Mouse (Mus musculus): ENCODE results near the gene Gpkow.
"Not testable (repeated sequence)": the region's sequence is repeated elsewhere in the genome, so short reads cannot be mapped to it uniquely, and the experiment has no call there.

Gene Gpkow

DNA sequence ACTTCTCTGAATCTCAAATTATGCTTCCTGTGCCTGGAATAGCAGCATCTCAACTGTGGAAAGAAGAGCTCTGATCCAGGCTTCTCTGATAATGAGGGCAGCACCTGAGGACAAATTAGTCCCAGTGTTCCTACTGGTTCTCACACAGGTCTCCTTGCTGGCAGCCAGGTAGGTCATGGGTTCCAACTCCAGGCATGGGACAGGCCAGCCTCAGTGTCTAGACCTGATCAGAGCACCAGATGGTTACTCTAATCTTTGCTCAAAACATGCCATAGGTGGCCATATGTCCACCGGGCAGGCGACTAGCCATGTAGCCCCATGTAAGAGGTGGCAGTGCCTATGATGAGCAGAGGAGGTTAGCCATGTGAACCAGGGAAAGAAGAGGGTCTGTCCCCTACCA is 8.6 kb upstream of the Gpkow start:
- DNase-seq (ENCODE audit: low read depth, low spot score): no peak

DNA sequence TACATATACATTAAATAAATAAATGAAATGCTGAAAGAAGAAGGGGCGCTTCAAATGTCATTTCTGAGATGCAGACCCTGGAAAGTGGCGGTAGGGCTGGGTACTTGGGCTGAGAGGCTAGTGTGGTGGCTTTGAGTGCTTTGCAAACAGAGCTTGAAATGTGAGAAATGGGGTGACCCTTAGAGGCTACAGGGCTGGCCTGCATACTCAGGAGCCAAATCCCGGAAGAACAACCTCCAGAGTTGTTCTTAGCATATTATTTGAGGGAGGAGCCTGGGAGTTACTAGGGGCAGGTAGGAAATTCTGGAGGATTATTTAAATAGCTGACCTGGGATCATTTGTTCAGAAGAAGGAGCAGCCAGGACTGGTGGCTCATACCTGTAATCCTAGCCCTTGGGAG is 6.4 kb upstream of the Gpkow start:
- no peak for DNase-seq (ENCODE audit: low read depth, low spot score)

DNA sequence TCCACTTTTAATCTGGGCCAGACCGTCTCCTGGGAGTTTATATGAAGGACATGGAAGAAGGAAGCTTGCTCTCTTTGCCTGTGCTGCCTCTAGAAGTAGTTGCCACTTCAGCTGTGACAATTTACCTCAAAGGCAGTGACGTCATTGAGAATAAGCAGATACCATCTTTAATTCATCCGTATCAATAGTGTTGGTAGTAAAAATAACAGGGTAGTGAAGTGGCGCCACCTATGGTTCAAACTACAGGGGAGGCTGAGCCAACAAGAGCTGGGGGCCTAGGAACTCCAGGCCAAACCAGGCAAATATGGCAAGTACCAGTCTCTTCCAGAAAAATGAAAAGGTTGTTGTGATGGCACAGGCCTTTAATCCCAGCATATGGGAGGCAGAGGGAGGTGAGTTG is 4.1 kb upstream of the Gpkow start:
- DNase-seq (ENCODE audit: low read depth, low spot score): peak; percentile 33

DNA sequence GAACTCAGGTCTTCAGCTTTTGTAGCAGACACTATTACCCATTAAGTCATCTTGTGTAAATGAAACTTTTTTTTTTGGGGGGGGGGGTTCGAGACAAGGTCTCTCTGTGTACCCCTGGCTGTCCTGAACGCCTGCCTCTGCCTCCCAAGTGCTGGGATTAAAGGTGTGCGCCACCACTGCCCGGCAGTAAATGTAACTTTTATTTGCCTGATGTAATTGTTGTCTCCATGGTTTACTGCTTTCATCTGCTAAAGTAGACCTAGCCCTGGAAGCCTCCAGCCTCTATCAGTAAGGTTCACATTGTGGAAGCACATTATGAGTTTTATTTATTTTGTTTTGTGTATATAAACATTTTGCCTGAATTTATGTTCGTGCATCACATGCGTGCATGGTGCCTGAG is 411 bp upstream of the Gpkow start:
- DNase-seq (ENCODE audit: low read depth, low spot score): no peak

DNA sequence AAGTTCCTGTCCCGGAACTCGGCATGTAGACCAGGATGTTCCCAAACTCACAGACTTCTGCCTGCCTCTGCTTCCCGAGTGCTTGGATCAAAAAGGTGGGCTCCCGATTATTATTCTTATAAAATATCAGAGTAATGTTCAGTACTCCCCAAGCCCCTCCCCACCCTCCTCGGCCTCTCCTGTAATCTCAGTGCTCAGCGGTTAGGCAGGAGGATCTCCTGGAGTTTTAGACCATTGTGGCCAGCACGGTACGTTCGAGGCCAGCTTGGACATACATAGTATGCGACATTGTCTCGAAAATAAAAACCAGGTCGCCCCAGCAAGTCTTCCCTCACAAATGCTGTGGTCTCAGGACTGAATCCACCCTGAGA is 16.8 kb downstream of the Gpkow start:
- DNase-seq (ENCODE audit: low read depth, low spot score): not testable (repeated sequence)

DNA sequence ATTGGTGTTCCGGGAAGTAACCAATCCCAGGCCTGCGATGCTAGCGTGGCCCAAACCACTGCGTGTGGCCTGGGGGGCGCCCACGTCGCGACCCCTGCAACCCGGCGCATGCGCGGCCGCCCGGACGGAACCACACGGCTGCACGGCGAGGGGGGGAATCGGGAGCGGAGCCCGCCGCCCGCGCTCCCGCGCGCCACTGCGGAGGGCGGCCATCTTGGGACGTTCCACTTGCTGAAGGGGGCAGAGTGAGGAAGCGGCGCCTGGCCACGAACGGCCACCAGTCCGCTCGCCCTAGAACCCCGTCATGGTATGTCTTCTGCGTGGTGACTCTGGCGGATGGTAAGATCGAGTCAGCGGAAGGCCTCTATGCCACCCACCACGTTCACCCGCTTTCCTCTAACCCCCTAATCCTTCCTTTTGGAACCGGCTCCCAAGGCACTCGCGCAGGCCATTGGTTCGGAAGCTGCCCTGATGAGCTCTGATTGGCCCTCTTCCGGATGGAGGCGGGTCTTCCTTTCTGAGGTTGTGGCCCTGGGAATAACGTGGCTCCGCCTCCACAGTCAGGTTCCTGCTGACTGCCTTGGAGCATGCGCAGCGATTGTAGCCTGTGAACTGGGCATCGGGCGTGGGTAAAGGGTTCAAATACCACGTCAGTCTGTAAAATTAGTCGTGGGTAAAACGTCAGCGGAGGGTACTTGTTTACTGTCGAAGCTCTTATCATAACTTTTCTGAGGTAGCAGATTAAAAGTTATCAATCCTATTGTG is 17.4 kb downstream of the Gpkow start, which contains the start of gene Wdr45:
Wdr45 (plus strand) TSS at position 199 of the 765 bp plus-strand sequence.
- DNase-seq (ENCODE audit: low read depth, low spot score): peak; percentile 94

DNA sequence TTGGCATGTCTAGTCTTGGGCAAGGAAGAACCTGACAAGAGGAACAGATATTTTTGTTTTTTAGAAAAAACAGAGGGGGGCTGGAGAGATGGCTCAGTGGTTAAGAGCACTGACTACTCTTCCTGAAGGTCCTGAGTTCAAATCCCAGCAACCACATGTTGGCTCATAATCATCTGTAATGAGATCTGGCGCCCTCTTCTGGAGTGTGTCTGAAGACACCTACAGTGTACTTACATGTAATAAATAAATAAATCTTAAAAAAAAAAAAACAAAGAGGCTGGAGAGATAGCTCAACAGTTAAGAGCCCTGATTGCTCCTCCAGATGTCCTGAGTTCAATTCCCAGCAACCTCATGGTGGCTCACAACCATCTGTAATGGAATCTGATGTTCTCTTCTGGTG is 19.1 kb downstream of the Gpkow start:
- not testable (repeated sequence) for DNase-seq (ENCODE audit: low read depth, low spot score)

DNA sequence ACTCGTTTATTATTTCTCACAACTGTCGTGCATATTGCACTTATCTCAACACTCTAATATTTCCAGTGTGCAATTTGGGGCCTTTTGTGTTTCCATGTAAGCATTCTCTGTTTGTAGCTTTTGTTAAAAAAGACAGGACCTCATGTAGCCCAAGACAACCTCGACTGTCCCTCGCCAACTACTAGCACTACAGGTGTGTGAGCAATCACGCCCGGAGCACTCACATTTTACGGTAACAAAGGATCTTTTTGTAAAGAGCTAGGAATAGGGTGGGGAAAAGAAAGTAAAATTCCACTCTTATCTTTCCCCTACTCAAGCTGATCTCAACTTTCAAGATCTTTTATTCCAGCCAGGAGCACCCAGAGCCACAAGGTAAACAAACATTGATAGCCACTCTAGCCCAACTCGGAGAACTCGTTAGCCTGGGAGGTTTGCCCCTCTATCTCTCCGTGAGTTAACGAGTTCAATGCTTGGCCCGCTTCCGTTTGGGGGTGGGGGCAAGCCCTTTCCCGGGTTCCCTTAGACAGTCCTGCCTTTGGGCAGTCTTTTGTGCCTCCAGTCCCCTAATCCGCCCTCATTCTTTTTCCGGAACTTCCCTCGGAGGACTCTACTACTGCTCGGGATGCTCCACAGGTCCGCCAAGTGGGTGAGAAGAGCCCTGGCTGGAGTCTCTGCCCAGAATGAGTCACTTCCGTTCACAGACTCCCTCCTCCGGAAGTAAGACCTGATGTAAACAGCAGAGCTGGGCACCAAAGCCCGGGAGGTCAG is 24.8 kb downstream of the Gpkow start, which contains the start of gene Gm45208:
Gm45208 (plus strand) TSS at position 732 of the 768 bp plus-strand sequence.
- DNase-seq (ENCODE audit: low read depth, low spot score): peak; percentile 70

DNA sequence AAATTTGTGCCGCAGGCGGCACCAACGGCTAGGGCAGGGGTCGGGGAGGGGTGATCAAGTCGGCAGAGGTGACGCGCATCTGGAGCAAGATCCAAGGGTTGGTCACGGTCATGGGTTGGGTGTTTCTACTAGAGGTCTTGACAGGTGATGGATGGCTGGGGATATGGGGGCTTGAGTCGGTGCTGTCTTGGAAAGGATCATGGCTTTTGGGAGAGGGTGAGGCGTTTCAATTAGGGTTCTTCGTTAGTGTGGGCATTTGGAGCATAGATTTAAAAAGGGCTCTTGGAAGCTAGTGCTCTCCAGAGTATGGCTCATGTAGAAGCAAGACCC is 25.3 kb downstream of the Gpkow start:
- no peak for DNase-seq (ENCODE audit: low read depth, low spot score)

DNA sequence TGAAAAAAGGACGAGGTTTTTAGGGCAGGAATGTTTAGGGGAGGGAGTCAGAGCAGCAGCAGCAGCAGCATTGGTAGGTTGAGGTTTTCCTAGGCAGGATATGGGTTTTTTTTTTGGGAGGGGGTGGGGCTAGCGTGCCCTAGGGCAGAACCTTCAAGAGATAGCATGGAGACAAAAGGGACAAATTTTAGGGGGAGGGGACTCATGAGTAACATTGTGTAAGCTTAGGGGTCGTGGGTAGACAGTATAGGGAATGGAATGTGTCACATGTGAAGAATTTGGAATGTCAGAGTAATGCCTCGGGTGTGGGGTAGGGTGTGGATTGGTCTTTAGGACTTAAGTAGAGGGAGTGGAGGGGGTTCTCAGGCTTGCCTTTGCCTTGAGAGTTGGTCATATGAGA is 25.8 kb downstream of the Gpkow start:
- DNase-seq (ENCODE audit: low read depth, low spot score): no peak

DNA sequence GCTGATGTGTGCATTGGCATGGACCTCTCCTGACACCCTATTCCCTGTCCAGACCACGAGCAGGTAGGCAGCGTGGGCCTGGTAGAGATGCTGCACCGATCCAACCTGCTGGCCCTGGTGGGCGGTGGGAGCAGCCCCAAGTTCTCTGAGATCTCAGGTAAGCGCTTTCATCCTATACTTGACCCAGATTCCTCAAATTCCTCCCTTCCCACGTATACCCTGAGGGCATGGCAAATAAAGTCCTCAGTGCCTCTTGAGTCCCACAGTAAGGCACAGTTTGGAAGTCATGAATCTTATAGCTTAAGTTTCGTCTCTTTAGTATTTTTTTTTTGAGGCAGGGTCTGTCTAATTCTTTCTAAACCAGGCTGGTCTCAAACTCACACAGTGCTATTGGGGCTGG is 27.2 kb downstream of the Gpkow start:
- DNase-seq (ENCODE audit: low read depth, low spot score): no peak

DNA sequence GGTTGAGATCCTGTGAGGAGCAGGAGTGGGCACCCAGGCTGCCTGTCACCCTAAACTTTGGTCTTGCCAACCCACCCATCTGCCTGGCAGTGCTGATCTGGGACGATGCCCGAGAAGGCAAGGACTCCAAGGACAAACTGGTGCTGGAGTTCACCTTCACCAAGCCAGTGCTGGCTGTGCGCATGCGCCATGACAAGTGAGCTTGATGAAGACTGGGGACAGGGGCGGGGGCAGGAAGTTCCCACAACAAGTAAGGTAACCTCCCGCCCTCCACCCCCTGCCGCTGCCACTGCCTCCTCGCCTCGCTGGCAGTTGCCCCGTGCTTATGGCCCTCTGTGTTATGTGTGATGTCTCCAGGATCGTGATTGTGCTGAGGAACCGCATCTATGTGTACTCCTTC is 28.9 kb downstream of the Gpkow start:
- DNase-seq (ENCODE audit: low read depth, low spot score): no peak

DNA sequence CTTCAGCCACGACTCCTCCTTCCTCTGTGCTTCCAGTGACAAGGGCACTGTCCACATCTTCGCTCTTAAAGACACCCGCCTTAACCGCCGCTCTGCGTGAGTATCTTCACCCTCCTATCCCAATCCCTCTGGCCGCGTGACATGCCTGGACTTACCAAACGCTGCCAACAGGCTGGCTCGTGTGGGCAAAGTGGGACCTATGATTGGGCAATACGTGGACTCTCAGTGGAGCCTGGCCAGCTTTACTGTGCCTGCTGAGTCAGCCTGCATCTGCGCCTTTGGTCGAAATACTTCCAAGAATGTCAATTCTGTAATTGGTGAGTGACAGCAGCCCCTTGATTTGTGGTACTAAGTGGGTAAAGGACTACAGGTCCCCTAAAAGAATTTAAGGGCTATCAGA is 30.2 kb downstream of the Gpkow start:
- no peak for DNase-seq (ENCODE audit: low read depth, low spot score)

DNA sequence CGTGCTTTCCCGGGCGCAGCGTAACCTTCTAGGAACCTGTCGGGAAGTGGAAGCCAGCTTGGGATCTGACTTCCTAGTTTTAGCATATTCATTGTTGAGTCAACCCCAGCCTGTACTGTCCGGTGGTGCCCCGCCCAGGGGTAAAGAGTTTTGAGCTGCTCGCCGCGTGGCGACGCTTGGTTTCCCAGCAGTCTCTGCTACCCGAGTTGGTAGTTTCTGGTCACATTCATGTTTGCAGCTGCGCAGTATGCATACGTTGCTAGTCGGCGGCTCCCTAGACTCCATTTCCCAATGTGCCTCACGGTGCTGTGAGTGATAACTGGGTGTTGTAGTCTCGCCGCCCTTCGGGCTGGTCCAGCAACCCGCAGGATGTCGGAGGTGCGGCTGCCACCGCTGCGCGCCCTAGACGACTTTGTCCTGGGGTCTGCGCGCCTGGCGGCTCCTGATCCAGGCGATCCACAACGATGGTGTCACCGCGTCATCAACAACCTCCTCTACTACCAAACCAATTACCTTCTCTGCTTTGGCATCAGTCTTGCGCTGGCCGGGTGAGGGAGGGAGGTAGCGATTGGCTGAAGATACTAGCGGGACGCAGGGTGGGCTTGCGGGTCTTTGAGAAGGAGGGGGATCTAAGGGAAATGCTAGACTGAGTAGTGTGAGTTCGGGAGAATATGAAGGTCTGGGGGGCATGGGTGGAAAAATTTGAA is 31.4 kb downstream of the Gpkow start, which contains the start of gene Praf2:
Praf2 (plus strand) TSS at position 225 of the 707 bp plus-strand sequence.
- peak; percentile 86 for DNase-seq (ENCODE audit: low read depth, low spot score)

DNA sequence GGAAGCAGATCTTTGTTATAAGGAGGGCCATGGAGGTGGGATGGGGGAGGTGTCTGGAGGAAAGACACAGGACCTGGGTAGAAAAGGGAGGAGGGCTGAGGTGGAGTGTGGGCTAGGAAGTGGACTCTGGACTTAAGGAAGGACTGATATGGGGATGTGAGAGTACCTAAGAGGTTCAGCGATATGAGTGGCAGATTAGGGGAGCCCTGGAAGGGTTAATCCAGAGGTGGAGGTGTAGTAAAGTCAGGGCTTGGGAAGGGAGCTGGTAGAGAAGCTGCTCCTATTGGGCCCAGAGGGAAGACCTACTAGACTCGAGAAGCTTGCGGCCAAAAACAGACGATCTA is 32.0 kb downstream of the Gpkow start:
- no peak for DNase-seq (ENCODE audit: low read depth, low spot score)

DNA sequence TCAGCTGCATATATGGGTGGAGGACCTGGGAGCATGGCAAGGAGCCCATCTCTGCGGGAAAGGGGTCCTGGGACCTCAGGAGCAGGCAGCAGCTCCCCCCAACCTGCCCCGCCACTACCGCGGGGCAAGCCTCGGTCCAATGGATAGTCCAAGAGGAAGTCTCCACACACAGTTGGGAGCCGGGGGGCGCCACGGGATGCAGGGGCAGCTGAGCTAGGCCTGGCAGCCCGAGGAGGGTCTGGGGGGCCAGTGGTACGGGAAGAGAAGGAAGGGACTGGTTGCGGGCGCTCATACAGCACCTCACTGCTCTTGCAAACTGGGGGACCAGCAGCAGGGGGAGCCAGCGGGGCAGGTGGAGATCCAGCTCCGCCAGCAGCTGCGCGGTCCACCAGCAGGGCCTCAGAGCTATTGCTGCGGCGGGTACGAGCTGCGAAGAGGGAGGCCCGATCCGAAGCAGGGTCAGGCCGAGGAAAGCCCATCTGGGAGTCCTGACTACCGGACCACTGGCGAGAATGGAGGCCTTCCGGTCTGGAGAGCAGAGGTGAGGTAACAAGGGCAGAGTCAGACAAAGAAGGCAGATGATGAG is 36.7 kb downstream of the Gpkow start:
- DNase-seq (ENCODE audit: low read depth, low spot score): peak; percentile 60

DNA sequence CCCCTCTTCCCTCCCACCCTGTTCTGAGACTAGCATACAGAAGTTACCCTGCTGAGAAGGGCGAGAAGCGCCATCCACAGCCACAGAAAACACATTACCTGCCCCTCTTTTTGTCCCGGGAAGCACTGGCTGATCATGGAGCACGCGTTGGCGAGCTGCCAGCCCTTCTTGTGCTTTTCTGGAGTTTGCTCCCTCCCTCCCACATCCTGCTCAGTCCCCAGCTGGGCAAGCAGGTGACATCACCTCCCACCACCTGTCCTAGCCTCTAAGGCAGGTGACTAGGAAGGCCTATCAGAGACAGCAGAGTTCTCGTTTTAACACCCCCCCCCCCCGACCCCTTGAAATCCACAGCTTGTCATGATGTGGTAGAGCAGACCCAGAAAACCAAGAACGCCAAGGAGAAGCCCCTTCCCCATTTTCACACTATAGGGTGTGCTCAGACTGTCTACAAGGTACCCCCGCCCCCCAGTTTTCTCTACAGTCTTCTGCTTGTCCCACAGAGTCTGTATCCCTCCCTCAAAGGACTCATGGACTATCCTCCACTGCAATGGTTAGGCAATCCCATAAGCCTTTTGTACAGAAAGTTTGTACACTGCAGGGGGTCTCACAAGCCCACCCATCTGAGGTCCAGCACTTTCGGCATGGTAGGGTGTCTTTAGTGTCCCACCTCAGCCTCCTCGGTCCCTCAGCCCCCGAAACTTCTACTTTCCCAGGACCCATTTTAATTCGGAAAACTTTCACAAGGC is 42.6 kb downstream of the Gpkow start:
- no peak for DNase-seq (ENCODE audit: low read depth, low spot score)

DNA sequence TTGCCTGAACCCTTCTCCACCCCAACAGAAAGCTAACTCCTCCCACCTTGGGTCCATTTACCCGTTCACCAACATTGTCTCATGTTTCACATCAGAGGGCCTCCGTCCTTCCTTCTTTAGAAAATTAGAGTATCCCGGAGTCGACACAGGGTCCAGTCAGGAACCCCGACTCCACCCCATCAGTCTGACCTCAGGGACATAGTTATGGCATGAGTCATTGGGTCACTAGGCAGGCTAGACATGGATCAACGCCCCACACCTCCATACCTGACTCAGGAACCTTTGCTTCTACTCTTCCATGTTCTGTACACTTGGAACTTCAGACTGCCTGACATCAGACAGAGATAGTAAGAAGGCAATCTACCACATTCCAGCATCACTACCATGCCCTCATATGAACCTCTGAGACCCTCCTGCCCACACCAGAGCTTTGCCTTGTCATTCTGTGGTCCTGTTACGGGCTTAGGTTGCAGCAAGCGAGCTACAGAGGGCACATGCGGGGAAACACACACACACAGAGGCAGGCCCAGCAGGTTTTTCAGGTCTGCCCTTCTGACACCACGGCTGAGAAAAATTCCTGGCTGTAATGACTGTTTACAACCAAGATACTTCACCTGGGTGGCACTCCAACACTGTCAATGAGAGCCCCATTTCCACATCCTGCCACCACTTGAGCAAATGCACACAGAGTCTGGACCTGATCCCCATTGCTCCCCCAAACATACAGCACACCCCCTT is 43.3 kb downstream of the Gpkow start:
- DNase-seq (ENCODE audit: low read depth, low spot score): no peak

DNA sequence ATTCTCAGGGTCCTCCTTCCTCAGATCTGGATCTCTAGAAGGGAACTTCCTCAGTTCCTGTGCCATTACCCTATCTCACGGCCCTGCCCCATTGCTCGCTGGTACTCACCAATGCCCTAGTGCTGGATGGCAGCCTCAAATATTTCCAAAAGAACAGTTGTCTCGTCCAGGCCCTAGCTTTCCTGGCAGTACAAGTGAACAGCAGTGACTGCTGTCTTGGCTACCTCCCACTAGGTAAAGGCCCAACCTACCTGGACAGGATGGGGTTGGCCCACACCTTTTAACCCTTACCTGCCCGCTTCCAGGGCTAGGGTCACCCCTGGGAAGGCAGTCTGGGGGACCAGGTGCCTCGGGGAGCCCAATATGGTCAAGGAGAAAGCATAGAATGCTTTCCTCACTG is 44.2 kb downstream of the Gpkow start:
- DNase-seq (ENCODE audit: low read depth, low spot score): no peak

DNA sequence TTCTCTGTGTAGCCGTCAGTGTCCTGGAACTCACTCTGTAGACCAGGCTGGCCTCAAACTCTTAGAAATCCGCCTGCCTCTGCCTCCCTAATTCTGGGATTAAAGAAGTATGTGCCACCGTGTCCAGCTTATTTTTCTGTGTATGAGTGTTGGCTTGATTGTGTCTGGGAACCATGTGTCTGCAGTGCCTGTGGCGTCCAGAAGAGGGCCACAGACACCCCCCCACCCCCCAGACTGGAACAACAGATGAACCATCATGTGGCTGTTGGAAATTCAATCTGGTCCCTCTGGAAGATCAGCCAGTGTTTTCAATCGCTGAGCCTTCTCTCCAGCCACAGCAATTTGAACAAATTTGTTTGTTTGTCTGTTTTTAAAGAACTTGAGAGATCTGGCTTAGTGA is 46.5 kb downstream of the Gpkow start:
- DNase-seq (ENCODE audit: low read depth, low spot score): no peak

DNA sequence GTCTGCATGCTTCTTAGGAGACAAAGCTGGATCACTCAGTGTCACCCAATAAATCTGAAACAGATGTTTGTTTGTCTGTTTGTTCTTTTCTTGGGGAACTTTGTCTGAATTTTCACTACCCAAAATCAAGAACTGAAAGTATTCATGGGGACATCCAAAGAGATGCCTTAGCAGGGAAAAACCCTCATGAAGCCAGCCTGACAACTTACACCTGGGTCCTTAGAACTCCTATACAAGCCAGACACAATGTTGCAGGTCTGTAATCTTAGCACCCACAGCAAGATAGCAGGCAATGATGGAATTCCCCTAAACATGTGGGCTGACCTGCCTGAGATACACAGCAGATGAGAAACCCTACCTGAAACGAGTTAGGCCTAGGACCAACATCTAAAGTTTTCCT is 48.0 kb downstream of the Gpkow start:
- no peak for DNase-seq (ENCODE audit: low read depth, low spot score)

Data from mesoderm, embryonic 11.5 days (tissue).